Mouse (Mus musculus) hindbrain, embryonic 10.5 days (tissue): Measurements from ENCODE around the gene Prrx1. TPM values are rescaled to one million over a fixed set of nuclear protein-coding genes. Genes with fewer than 3 reads are reported as not detected.

ENCODE experiments used
- DNase-seq: peaks from one replicate; pipeline ENCODE4 v3.0.0-alpha.2; 2017; ENCODE audit warnings: low spot score
- H3K27ac ChIP-seq: fragments of 300-500 bp; sonication (generic); 2 replicates; pipeline ENCODE4 v1.5.1; 2016; ENCODE audit warnings: mild to moderate bottlenecking, moderate library complexity
- H3K27me3 ChIP-seq: fragments of 300-500 bp; sonication (generic); 2 replicates; pipeline ENCODE4 v1.6.1; 2016; ENCODE audit warnings: mild to moderate bottlenecking; ENCODE audit not compliant: poor library complexity, insufficient read depth, severe bottlenecking
- H3K36me3 ChIP-seq: fragments of 300-500 bp; sonication (generic); 2 replicates; pipeline ENCODE4 v1.6.1; 2016; ENCODE audit warnings: mild to moderate bottlenecking, moderate library complexity
- H3K4me1 ChIP-seq: fragments of 300-500 bp; sonication (generic); replicated peaks from 2 replicates; pipeline ENCODE4 v1.6.1; 2016; ENCODE audit warnings: mild to moderate bottlenecking
- H3K4me3 ChIP-seq: fragments of 300-500 bp; sonication (generic); 2 replicates; pipeline ENCODE4 v1.5.1; 2016; ENCODE audit warnings: mild to moderate bottlenecking, moderate library complexity
- H3K9me3 ChIP-seq: fragments of 300-500 bp; sonication (generic); 2 replicates; pipeline ENCODE4 v1.6.1; 2016; ENCODE audit warnings: mild to moderate bottlenecking, moderate library complexity
- WGBS: fragments of 180-500 bp; shearing (Covaris S2); methylation state at CpG from one replicate; pipeline ENCODE4 v1.1.7; 2016; 5-methylcytosine and 5-hydroxymethylcytosine counted together
- polyA plus RNA-seq: library from polyadenylated mRNA; unstranded; fragments of >200 nt; fragmentation: Nextera tagmentation; extraction: Ambion mirVana; gene quantifications from 2 replicates; pipeline ENCODE4 v1.2.1, GENCODE M21; 2016

The Prrx1 gene
- polyA plus RNA-seq, 1 experiment from 2014 or later, result 33.1 TPM

DNA sequence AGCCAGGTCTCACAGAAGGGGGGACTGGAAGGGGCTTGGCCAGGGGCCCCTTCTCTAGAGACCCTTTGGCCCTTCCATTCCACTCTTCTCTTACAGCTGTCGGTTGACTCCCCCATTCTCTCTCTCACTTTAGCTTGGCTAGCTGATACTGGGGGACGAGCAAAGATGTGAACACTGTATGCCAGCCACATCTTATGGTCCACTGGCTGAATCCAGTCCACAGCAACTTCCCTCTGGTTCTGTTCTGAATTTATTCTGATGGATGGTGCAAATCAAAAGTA lies 32.7 kb downstream of the Prrx1 start:
- 58% methylated on average over 2 of the region's 2 CpGs for WGBS
- no peak overlapping the region for H3K4me3 ChIP-seq
- H3K27ac ChIP-seq, result no peak overlapping the region
- H3K27me3 ChIP-seq, result no peaks in the 10 kb centered on the region
- H3K4me1 ChIP-seq, result peaks cover 7% of the 10 kb centered on the region; the same call in 1 of the 2 replicates
- H3K36me3 ChIP-seq, result no peaks in the 10 kb centered on the region
- no peaks in the 10 kb centered on the region for H3K9me3 ChIP-seq
- DNase-seq, result no peak

DNA sequence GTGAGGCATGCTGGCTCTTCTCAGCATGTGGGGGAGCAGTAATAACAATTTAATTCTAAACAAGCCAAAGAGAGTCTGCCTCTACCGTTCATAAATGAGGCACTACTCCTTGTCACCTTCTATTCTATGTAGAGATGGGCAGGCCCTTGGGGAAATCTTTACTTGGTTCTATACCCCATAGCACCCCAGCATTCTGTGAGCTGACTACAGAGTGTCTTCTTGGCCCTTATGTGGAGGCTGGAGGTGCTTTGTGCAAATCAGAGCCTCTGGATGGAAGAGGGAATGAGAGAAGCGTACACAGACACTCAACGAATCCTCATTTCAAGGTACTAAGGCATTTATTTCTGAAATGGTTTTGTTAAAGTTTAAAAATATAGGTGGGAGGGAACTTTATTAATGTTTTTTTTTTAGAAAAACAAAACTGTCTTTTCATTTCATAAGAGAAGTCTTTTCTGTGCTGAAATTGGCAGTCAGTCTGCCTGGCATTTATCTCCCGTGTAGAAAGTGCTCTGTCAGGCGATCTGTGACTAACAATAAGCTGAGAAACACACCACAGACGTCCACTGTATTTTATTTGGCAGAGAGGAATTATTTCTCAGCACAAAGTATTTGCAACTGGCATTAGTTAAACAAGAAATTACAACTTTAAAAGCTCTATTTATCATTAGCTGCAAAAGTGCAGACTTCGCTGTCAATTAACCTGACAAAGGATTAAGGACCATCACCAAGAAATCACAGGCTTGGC lies 33.2 kb downstream of the Prrx1 start:
- no peak for DNase-seq
- H3K27ac ChIP-seq, result no peak overlapping the region
- no peak overlapping the region for H3K4me3 ChIP-seq
- 62% methylated on average over 7 of the region's 7 CpGs for WGBS
- peaks cover 7% of the 10 kb centered on the region; the same call in 1 of the 2 replicates for H3K4me1 ChIP-seq
- no peaks in the 10 kb centered on the region for H3K9me3 ChIP-seq
- H3K36me3 ChIP-seq, result no peaks in the 10 kb centered on the region
- no peaks in the 10 kb centered on the region for H3K27me3 ChIP-seq

DNA sequence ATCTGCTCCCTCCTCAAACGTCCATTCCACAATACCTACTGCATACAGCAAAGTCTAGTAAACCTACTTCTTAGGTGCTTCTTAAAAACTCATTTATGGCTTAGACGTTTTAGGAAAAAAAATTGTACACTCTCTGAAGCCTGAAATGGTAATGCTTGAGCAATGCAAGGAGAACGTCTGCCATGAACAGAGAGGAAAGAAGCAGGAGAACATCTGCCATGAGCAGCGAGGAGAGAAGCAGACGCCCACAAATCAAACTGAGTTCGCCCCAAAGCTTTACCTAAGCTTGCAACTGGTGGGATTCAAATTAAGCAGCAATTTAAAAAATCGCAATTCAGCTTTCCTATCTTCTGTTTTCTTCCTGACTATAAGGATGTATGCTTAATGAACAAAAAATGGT lies 36.4 kb downstream of the Prrx1 start:
- no peaks in the 10 kb centered on the region for H3K36me3 ChIP-seq
- DNase-seq, result no peak
- H3K4me3 ChIP-seq, result no peak overlapping the region
- H3K9me3 ChIP-seq, result no peaks in the 10 kb centered on the region
- H3K4me1 ChIP-seq, result peaks cover 3% of the 10 kb centered on the region; the same call in 1 of the 2 replicates
- H3K27me3 ChIP-seq, result no peaks in the 10 kb centered on the region
- 89% methylated on average over 7 of the region's 7 CpGs for WGBS
- H3K27ac ChIP-seq, result no peak overlapping the region

DNA sequence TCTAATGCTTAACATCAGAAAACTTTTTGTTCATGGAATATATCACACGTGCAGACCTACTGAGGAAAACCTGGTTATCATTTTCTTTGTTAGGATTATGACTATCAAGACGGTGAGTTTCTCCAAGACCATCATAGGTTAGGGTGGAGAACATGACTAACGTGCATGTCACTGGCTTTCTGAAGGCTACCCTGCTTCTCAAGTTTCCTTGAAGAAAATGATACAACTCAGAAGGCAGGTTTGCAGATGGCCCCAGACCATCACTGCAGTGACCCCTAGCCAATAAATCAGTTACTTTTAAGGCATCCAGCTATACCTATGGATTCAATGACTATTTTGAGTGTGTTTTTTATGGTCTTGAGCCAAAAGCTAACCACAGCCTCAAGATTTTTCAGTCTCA lies 38.6 kb downstream of the Prrx1 start:
- no peak overlapping the region for H3K27ac ChIP-seq
- no peak for DNase-seq
- no peak overlapping the region for H3K4me3 ChIP-seq
- no peaks in the 10 kb centered on the region for H3K27me3 ChIP-seq
- no peaks in the 10 kb centered on the region for H3K36me3 ChIP-seq
- no peaks in the 10 kb centered on the region for H3K9me3 ChIP-seq
- H3K4me1 ChIP-seq, result no peaks in the 10 kb centered on the region
- WGBS, result 93% methylated on average over 3 of the region's 3 CpGs

DNA sequence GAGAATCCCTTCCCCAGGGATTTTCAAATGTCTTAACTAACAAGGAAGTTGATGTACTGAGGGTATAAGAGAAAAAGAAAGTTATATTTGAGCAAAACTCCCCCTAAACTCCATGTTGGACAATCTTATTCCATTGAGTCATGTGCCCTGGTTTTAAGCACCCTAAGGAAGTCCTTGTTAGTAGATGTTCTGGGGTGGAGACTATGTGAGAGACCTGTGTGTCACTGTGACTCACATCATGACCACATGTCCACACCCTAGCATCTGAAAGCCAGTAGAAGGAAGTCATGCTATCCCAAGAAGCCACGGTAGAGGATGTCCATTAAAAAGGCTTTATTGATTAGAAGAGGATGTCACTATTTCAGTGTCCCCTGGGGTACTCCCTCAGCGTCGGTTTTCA lies 40.4 kb downstream of the Prrx1 start:
- Histone ChIP-seq H3K4me1 (no peaks in the 10 kb centered on the region), H3K36me3 (no peaks in the 10 kb centered on the region), H3K27me3 (no peaks in the 10 kb centered on the region), H3K27ac (no peak overlapping the region), H3K4me3 (no peak overlapping the region), H3K9me3 (no peaks in the 10 kb centered on the region)
- no peak for DNase-seq
- 86% methylated on average over 3 of the region's 3 CpGs for WGBS

DNA sequence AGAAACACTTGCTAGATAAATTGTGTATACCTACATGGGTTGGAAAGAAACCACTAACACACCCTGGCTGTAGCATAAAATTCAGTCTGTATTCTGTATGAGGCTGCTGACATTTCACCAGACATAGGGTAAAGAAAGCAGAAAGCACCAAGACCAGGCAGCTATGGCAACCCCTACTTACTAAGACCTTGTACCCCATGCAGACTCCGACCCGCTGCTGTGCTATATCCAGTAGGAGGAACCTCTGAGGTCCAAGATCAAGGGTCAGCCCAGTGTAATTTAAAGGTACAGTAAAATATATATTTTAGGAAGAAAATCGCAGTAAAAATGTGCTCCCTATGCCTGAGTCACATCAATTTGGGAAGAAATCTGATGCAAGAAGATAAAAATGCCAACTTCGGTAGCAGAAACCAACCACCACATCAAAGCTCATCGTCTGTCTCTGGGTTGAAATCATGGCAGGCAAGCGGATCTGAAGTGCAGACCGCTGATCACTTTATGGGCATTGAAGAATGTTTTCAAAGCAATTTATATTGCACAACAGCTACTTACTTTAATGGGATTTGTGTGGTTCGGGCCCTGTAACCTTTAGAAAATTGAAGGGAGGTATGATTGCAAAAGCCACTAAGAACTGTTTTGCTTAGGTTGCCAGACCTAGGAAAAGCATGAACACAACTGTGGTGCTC lies 46.5 kb downstream of the Prrx1 start:
- H3K4me3 ChIP-seq, result no peak overlapping the region
- H3K4me1 ChIP-seq, result no peaks in the 10 kb centered on the region
- no peaks in the 10 kb centered on the region for H3K27me3 ChIP-seq
- no peak overlapping the region for H3K27ac ChIP-seq
- H3K36me3 ChIP-seq, result no peaks in the 10 kb centered on the region
- H3K9me3 ChIP-seq, result no peaks in the 10 kb centered on the region
- whole genome bisulfite sequencing, result 93% methylated on average over 8 of the region's 8 CpGs
- DNase-seq, result no peak

DNA sequence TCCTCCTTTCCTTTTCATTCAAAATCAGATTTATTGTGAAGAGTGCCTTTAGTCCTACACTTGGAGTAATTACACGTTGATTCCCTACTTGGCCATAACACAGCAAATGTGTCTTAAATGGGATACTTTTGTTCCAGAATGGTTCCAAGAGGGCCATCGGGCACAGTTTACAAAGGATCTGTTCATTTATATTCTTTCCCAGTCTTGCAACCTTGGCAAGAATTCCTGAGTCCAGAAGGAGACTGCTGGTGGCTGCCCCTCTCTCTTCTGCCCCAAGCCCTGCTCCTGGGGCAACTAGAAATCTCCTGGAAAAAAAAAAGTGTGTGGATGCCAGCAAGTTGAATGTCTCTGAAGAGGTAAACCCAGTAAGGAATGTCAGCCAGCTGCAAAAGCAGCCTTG lies 56.2 kb downstream of the Prrx1 start:
- Histone ChIP-seq H3K27ac (no peak overlapping the region), H3K36me3 (0 out of 2 replicates have a peak, but pooled peaks cover 3% of the 10 kb centered on the region), H3K4me1 (no peaks in the 10 kb centered on the region), H3K9me3 (no peaks in the 10 kb centered on the region), H3K27me3 (no peaks in the 10 kb centered on the region), H3K4me3 (no peak overlapping the region)
- WGBS, result 87% methylated on average over 2 of the region's 2 CpGs
- no peak for DNase-seq

DNA sequence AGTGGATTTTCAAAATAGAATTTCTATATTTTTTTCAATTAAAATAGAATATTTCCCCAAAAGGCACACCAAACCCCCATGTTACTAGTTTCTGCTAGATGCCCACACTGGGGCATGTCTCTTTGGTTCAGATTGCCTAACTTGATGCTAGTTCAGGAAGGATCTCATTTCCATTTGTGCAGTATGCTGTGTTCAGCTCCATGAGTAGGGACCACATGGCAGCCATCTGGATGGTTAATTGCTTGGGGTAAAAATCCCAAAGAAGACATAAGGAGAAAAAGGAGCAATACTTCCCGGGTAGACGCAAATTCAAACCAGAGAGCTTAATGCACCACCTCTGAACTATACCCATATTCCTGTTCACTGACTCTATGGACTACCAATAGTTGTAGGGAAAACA lies 57.6 kb downstream of the Prrx1 start:
- WGBS, result 78% methylated on average over 2 of the region's 2 CpGs
- H3K4me3 ChIP-seq, result no peak overlapping the region
- H3K36me3 ChIP-seq, result 0 out of 2 replicates have a peak, but pooled peaks cover 3% of the 10 kb centered on the region
- H3K4me1 ChIP-seq, result no peaks in the 10 kb centered on the region
- DNase-seq, result no peak
- no peak overlapping the region for H3K27ac ChIP-seq
- no peaks in the 10 kb centered on the region for H3K9me3 ChIP-seq
- no peaks in the 10 kb centered on the region for H3K27me3 ChIP-seq

DNA sequence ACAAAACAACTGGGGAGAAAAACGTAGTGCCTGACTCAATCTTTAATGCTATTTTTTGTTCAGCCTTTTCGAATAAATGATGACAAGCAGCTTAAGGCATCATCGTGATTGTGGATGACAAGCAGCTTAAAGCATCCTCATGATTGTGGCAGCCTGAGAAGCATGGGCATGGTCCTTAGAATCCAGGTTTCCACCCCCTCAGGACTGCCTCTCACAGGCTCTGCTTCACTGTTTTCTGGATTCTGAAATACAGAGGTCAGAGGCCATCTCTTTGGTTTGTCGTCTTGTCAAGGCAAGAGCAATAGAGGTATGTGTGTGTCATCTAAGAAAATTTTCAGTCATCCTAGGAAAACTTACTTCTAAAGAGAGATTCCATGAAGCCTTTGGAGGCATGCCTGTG lies 60.7 kb downstream of the Prrx1 start:
- no peaks in the 10 kb centered on the region for H3K27me3 ChIP-seq
- H3K36me3 ChIP-seq, result 0 out of 2 replicates have a peak, but pooled peaks cover 3% of the 10 kb centered on the region
- H3K27ac ChIP-seq, result no peak overlapping the region
- 89% methylated on average over 4 of the region's 4 CpGs for WGBS
- H3K4me1 ChIP-seq, result no peaks in the 10 kb centered on the region
- DNase-seq, result no peak
- no peaks in the 10 kb centered on the region for H3K9me3 ChIP-seq
- H3K4me3 ChIP-seq, result no peak overlapping the region

DNA sequence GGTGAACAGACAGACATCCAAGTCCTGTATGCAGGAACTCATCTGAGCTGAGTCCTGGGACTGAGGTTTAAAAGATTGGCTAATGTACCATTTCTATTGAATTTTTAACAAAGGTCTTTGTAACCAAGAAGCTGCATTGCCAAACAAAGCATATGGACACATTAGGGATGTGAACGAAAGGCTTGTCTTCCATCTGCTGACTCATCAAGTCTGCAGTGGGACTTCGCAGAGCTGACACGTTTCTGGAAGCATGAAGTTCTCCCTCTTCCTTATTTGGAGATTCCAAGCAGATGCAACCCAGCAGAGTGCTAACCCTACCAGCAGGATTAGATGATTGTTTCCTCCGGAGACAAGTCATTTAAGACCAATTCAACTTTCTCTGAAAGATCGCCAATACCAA lies 61.2 kb downstream of the Prrx1 start:
- WGBS, result 82% methylated on average over 5 of the region's 5 CpGs
- Histone ChIP-seq H3K36me3 (no peaks in the 10 kb centered on the region), H3K9me3 (no peaks in the 10 kb centered on the region), H3K4me1 (no peaks in the 10 kb centered on the region), H3K4me3 (no peak overlapping the region), H3K27me3 (no peaks in the 10 kb centered on the region), H3K27ac (no peak overlapping the region)
- no peak for DNase-seq

DNA sequence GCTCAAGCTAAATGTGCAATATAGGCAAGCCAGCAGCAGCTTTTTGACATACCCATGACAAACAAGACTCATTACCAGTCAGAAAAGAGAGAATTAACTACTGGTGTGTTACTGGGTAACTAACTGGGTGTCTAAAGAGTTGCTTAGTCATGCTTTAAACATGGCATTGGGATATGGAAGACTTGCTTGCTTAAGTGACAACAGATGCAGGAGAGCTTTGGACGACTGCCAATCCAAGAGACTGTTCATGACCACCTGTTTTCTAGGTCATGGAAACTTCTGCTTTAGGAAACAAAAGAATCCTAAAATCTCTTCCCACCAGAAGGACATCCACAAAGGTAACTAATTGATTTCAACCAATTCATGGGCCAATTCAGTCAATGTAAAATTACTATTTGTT lies 61.7 kb downstream of the Prrx1 start:
- no peak overlapping the region for H3K27ac ChIP-seq
- H3K36me3 ChIP-seq, result no peaks in the 10 kb centered on the region
- no peaks in the 10 kb centered on the region for H3K27me3 ChIP-seq
- no peaks in the 10 kb centered on the region for H3K9me3 ChIP-seq
- 91% methylated on average over 1 of the region's 1 CpGs for WGBS
- no peak overlapping the region for H3K4me3 ChIP-seq
- no peaks in the 10 kb centered on the region for H3K4me1 ChIP-seq
- DNase-seq, result no peak

DNA sequence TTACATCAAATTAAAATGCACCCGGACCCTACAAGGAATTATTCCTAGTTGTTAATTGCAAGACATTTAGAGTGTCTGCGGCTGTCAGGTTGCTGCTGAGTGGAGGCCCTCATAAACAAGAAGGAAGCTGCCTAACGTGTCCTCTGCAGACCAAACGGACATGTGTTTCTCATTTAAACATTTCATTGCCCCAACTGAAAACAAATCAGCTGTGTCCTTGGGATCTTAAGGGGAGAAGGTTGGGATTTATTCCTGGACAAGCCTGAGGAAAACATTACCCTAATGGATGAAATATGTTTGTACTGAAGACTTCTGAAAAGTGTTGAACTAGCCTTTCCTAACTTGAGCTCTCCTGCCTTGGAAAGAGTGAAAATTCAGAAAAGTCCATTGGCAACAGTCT lies 74.6 kb downstream of the Prrx1 start:
- WGBS, result 69% methylated on average over 4 of the region's 4 CpGs
- no peaks in the 10 kb centered on the region for H3K27me3 ChIP-seq
- no peak for DNase-seq

DNA sequence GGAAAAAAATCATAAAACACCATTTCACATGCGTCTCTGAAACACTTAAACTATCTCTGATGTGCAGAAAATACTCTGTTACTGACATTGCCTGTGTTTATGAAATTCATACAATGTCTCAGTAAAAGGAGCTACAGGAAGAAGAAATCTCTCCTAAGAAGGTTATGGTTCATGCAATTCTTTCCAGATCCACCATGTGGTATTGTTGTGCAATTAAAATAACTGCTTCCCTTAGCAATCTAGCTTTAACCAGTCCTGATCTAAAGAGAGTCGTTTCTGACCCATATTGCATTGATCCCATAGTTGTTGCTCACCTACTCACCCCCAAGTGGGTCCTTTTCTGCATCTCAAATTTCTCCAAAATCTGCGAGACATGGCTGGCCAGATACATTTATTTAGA lies 82.3 kb downstream of the Prrx1 start:
- DNase-seq, result no peak
- no peaks in the 10 kb centered on the region for H3K36me3 ChIP-seq
- H3K27me3 ChIP-seq, result no peaks in the 10 kb centered on the region
- 83% methylated on average over 3 of the region's 3 CpGs for WGBS
- no peak overlapping the region for H3K27ac ChIP-seq
- H3K4me3 ChIP-seq, result no peak overlapping the region
- no peaks in the 10 kb centered on the region for H3K4me1 ChIP-seq
- H3K9me3 ChIP-seq, result no peaks in the 10 kb centered on the region

More for the DNA sequence above, 74.6 kb downstream of the Prrx1 start:
- H3K4me3 ChIP-seq, result no peak overlapping the region
- H3K4me1 ChIP-seq, result no peaks in the 10 kb centered on the region
- no peak overlapping the region for H3K27ac ChIP-seq
- H3K9me3 ChIP-seq, result no peaks in the 10 kb centered on the region
- no peaks in the 10 kb centered on the region for H3K36me3 ChIP-seq
